Mouse (Mus musculus) layer of hippocampus, adult 2 months (tissue): ENCODE measurements at regions not wholly inside any gene's neighbourhood (a gene's known extent, or its start where the extent isn't known, plus 50 kb on each side); places are given as distances from the start of the nearest gene placed in this dataset.
A peak's percentile ranks its signal among the peaks of the same experiment; 100 is the strongest.

ENCODE experiments used
- DNase-seq, 2 experiments: peaks; one replicate each; pipeline ENCODE4 v3.0.0; 2022; ENCODE audit warnings: low spot score in 2 of 2
- H3K27ac ChIP-seq: fragments of 200-600 bp; 2 replicates; pipeline ENCODE4 v1.8.1; 2022
- H3K4me3 ChIP-seq: fragments of 200-600 bp; 2 replicates; pipeline ENCODE4 v1.8.1; 2022; ENCODE audit warnings: mild to moderate bottlenecking
- CTCF ChIP-seq: fragments of 200-600 bp; conservative IDR thresholded peaks from 2 replicates; pipeline ENCODE4 v1.8.1; 2022; ENCODE audit warnings: antibody characterized with exemption, mild to moderate bottlenecking, moderate library complexity

- no peak overlapping the region for H3K4me3 ChIP-seq
- no peak for DNase-seq
- no peak for TF ChIP-seq CTCF
- no peak overlapping the region for H3K27ac ChIP-seq
These were observed 430.0 kb upstream of the Gm20594 start for GRCm38 (mm10) chr6:79387732-79388131.

DNA sequence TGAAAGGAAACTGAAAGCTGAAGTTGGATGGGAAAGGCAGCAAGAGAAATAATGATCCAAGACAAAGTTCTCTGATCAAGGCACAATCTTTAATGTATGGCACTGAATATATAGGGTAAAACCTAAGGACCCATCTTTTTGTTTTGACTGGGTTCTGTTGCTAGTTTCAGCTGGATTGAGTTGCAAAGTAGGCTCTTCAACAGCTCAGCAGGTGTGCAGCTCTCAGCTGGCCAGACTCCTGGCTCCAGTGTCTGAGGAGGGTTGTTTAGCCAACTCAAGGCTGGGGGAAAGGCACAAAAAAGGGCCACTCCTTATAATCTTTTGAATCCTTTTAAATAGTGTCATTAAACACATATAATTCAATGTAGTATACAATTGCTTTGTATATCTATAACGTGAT, 416.6 kb upstream of the Gm20594 start:
- DNase-seq, result no peak
- H3K27ac ChIP-seq, result no peak overlapping the region
- TF ChIP-seq CTCF, result no peak
- H3K4me3 ChIP-seq, result no peak overlapping the region

- TF ChIP-seq CTCF, result no peak
- DNase-seq, result no peak
- no peak overlapping the region for H3K4me3 ChIP-seq
- no peak overlapping the region for H3K27ac ChIP-seq
These were observed 408.8 kb upstream of the Gm20594 start for GRCm38 (mm10) chr6:79408955-79409354.

DNA sequence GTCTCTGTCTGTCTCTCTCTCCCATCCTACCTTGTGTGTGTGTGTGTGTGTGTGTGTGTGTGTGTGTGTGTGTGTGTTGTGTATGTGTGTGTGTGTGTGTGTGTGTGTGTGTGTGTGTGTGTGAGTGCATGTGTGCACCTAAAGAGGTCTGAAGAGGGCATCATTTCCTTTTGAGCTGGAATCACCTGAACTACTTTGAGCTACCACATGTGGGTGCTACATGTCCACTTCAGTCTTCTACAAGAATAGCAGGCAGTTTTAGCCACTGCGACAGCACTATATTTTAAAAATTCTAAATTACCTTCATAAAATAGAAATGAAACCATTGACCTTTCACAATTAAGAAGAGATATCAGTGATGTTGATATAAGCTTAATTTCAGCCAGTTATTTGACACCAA, 371.9 kb upstream of the Gm20594 start:
- TF ChIP-seq CTCF, result peak; percentile 39; the same call in 1 of the 2 replicates
- H3K27ac ChIP-seq, result no peak overlapping the region
- H3K4me3 ChIP-seq, result no peak overlapping the region
- no peak for DNase-seq

GRCm38 (mm10) chr6:79491245-79491644, 326.5 kb upstream of the Gm20594 start:
- no peak for TF ChIP-seq CTCF
- H3K4me3 ChIP-seq, result no peak overlapping the region
- H3K27ac ChIP-seq, result no peak overlapping the region
- DNase-seq, result no peak

DNA sequence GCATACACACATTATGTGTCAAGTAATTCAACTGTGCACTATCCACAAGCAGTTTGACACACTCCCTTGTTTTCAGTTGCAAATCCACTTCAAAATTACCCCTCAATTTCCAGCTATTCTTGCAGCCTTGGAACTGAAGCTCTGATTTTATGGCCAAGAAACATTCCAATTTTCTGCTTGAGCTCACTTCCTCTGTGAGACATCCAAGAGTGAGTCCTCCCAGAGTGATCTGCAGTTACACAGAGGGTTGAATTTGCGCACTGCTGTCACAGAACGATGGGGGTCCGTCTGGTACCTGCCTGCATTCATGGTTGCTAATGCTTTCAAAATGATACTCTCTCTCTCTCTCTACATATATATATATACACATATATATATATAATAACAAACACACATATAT, 317.1 kb upstream of the Gm20594 start:
- no peak for TF ChIP-seq CTCF
- Histone ChIP-seq H3K4me3 (no peak overlapping the region), H3K27ac (no peak overlapping the region)
- no peak for DNase-seq
